Mouse (Mus musculus): ENCODE data around the gene Gm21969. TPM values are rescaled to one million over a fixed set of nuclear protein-coding genes. Genes with fewer than 3 reads are reported as not detected.

Gene Gm21969
- polyA plus RNA-seq (2015; fragmentation: Illumina TruSeq; extraction: RNeasy Lipid Tissue Mini Kit (QIAGEN cat#74804); ENCODE audit: insufficient read depth, low read depth, low replicate concordance) = not detected

DNA sequence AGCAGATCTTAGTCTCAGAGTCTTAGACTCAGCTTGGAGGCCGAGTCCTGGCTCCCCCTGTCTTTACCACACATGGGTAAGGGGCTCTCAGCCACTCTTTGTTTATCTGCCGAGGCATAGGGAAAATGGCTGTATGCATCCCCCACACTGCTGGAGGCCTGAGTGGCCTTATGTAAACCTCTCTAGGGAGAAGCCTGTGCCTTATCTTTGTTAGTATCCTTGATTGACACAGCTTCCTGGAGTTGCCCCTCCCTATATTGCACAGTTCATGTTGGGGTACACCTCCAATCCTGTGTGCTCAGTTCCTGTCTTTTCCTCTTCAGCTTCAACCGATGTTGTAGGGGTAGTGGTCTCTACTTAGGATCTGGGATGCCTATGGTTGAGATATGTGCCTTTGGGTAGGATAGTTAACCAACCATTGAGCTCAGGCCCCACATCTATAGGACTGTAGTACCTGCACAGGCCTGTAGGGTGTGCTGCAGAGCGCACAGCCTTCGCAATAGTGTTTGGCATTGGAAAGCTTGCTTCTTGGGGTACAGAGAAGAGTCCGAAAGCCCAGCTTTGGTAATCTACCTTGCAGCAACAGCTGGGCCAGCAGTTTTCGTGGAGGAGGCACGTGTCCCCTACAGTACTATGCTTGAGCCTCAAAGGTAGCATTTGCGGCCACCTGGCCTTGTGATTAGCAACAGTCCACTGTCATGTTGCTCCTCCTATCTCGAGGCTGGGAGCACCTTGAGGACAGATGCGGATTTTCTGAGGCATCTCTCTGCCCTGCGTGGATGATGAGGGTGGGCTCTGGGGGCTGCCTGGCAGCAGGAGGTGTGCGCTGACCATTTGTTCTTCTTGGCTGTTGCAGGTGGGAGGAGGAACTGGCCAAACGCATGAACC, at the start of gene Gm21969:
Gene Gm21969 (plus strand): TSS at position 830 of the 888 bp plus-strand sequence.

DNA sequence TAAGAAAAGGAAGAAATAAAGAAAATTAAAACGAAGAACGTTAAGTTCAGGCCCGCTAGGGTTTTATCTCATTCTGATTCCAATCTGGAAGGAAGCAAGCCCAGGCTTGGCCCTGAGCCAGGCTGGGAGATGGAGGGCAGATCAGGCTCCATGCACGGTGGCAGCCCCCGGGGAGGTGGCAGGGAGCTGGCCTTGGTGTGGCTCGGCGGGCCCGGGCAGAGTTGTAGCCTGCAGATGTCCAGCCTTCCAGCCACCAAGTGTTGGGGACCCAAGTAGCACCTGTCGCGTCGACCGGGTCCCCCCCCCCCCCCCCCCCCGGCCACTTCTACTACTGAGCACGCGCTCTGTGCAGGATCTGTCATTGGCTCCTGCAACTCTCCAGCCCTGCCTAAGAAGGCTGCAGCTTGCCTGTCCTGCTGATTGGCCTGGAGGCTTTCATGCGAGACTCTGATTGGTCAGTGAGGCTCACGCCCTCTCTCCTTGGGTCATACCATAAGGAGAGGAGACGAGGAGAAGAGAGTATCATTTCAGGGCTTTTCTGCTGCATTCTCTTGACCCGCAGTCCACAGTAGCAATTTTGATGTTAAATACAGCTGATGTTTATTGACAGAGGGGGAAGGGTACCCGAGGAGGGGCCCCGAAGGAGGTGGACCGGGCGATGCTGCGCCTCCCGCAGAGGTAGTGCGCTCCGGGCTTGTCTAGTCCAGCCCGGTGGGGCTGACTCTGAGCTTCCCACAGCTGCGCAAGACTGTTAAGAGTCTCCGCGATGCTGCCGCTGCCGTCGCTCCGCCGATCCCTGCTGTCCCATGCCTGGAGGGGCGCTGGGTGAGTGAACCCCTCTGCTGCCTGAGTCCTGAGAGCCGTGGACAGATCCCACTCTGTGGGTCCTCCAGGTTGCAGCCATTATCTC, 19.6 kb downstream of the Gm21969 start, which contains the start of gene Aldh4a1:
Gene Aldh4a1 (plus strand): TSS at position 494 of the 910 bp plus-strand sequence.

DNA sequence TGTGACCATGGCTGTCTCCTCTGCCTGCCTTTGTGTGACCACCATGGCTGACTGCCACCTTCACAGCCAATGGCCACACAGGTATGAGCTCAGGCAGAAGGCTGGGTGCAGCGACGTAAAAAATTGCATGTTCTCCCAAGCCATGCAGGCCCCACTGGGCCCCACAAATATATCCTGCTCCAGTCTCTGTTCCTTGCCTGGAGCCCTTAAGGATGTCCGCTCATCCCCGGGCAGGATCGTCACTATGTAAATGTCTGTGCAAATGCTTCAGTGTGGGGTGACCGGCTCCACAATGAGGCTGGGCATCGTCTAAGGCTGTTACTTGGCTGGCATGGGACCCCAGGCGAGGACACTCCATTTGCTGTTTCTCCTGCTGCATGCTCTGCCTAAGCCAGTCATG, 50.3 kb downstream of the Gm21969 start, which contains the start of gene Tas1r2:
Gene Tas1r2 (plus strand): TSS at position 301 of the 400 bp plus-strand sequence.

Other genes with a start within 250 kb of the Gm21969 start
- gene Iffo2, start 72.6 kb upstream of the Gm21969 start, polyA plus RNA-seq (2015; fragmentation: Illumina TruSeq; extraction: RNeasy Lipid Tissue Mini Kit (QIAGEN cat#74804); ENCODE audit: insufficient read depth, low read depth, low replicate concordance) = 4.2 TPM
- gene Aldh4a1, start 19.7 kb downstream of the Gm21969 start, polyA plus RNA-seq (2015; fragmentation: Illumina TruSeq; extraction: RNeasy Lipid Tissue Mini Kit (QIAGEN cat#74804); ENCODE audit: insufficient read depth, low read depth, low replicate concordance) = 9.1 TPM
- not detected for gene Tas1r2, start 50.4 kb downstream of the Gm21969 start, polyA plus RNA-seq (2015; fragmentation: Illumina TruSeq; extraction: RNeasy Lipid Tissue Mini Kit (QIAGEN cat#74804); ENCODE audit: insufficient read depth, low read depth, low replicate concordance)
- gene Pax7, start 230.3 kb downstream of the Gm21969 start, polyA plus RNA-seq (2015; fragmentation: Illumina TruSeq; extraction: RNeasy Lipid Tissue Mini Kit (QIAGEN cat#74804); ENCODE audit: insufficient read depth, low read depth, low replicate concordance) = not detected